ENCODE assay signal across 29 mouse cellular contexts in the genomic region with DNA sequence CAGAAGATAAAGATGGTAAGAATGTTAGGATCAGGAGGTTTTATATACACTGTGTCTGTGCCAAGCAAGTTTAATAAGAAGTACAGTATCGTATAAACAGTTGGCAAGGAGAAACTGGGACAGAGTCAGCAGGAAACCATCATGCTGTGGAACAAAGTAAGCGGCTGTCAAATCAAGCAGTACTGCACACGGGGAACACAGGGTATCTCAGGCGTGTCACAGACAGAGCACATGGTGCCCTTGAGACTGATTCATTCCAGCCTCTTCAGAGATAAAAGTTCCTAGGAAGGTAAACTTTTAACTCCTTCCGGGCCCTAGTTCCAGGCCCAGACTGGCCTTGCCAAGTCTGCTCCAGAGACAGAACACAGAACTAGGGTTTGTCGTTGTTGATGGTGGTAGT.
DNase-seq lines count a peak whose midpoint lies in the region; ATAC-seq lines count a peak whose summit lies in the region.
"Had no signal": no experiment of that assay in that cellular context is flagged by ENCODE, and none has a peak within 500 bp of the region (broad histone marks: within the 10 kb centered on the region; RNA-seq: fewer than 3 reads in every experiment).

No protein-coding gene starts in this region.

- ATAC-seq in hindbrain, embryonic 16.5 days: peak; percentile 58
- no peak for ATAC-seq in hindbrain, embryonic 12.5 days (ENCODE audit: low FRiP score)
- ATAC-seq in midbrain, embryonic 13.5 days: 0 out of 2 replicates have a peak, but pooled peaks have one; percentile 27
- ATAC-seq in neural tube, embryonic 15.5 days (ENCODE audit: low FRiP score): peak; percentile 62; the same call in 1 of the 2 replicates
- ATAC-seq: activated CD4-positive, CD25-positive, alpha-beta regulatory T cell, adult 4 months; intestine, embryonic 15.5 days; liver, embryonic 12.5 days; liver, postnatal 0 days had no signal

- 57% methylated on average over 6 of the region's 6 CpGs for WGBS in hindbrain, embryonic 16.5 days
- 71% methylated on average over 6 of the region's 6 CpGs for WGBS in hindbrain, embryonic 12.5 days
- 80% methylated on average over 6 of the region's 6 CpGs for WGBS in midbrain, embryonic 13.5 days
- 85% methylated on average over 6 of the region's 6 CpGs for WGBS in midbrain, embryonic 10.5 days
- 67% methylated on average over 6 of the region's 6 CpGs for WGBS in neural tube, embryonic 15.5 days

- H3K27me3 ChIP-seq in hindbrain, embryonic 16.5 days (replicated peaks; ENCODE audit: control insufficient read depth, insufficient read depth, low read length): no peaks in the 10 kb centered on the region
- no peaks in the 10 kb centered on the region for H3K27me3 ChIP-seq in hindbrain, embryonic 12.5 days
- no peaks in the 10 kb centered on the region for H3K27me3 ChIP-seq in midbrain, embryonic 13.5 days
- no peaks in the 10 kb centered on the region for H3K27me3 ChIP-seq in midbrain, embryonic 10.5 days (ENCODE audit: low read depth, poor library complexity, severe bottlenecking)
- no peaks in the 10 kb centered on the region for H3K27me3 ChIP-seq in neural tube, embryonic 15.5 days (replicated peaks)
- H3K27me3 ChIP-seq: CH12.LX; embryonic facial prominence, embryonic 13.5 days; heart, embryonic 15.5 days; intestine, embryonic 15.5 days; liver, embryonic 12.5 days; stomach, embryonic 15.5 days had no signal

- no peak overlapping the region for H3K4me2 ChIP-seq in hindbrain, embryonic 16.5 days (ENCODE audit: low read length)
- H3K4me2 ChIP-seq in hindbrain, embryonic 12.5 days (replicated peaks): no peak overlapping the region
- H3K4me2 ChIP-seq in midbrain, embryonic 13.5 days (replicated peaks): no peak overlapping the region
- no peak overlapping the region for H3K4me2 ChIP-seq in neural tube, embryonic 15.5 days
- H3K4me2 ChIP-seq: embryonic facial prominence, embryonic 13.5 days; heart, embryonic 15.5 days; hindbrain, embryonic 14.5 days; intestine, embryonic 15.5 days; liver, embryonic 12.5 days; stomach, embryonic 15.5 days had no signal

- no peaks in the 10 kb centered on the region; the same call in 1 of the 2 replicates for H3K4me1 ChIP-seq in hindbrain, embryonic 16.5 days (ENCODE audit: control insufficient read depth, insufficient read depth, low read depth, low read length)
- peaks cover 4% of the 10 kb centered on the region; the same call in 1 of the 2 replicates for H3K4me1 ChIP-seq in hindbrain, embryonic 12.5 days
- H3K4me1 ChIP-seq in midbrain, embryonic 13.5 days (replicated peaks): no peaks in the 10 kb centered on the region
- H3K4me1 ChIP-seq in midbrain, embryonic 10.5 days: no peaks in the 10 kb centered on the region
- H3K4me1 ChIP-seq in neural tube, embryonic 15.5 days: no peaks in the 10 kb centered on the region
- H3K4me1 ChIP-seq: embryonic facial prominence, embryonic 13.5 days; heart, embryonic 10.5 days; heart, embryonic 15.5 days; intestine, embryonic 15.5 days; liver, embryonic 12.5 days; stomach, embryonic 15.5 days had no signal

- no peak overlapping the region for H3K9ac ChIP-seq in hindbrain, embryonic 16.5 days (ENCODE audit: low read depth, low read length)
- no peak overlapping the region for H3K9ac ChIP-seq in hindbrain, embryonic 12.5 days
- no peak overlapping the region for H3K9ac ChIP-seq in midbrain, embryonic 13.5 days (replicated peaks)
- no peak overlapping the region for H3K9ac ChIP-seq in neural tube, embryonic 15.5 days (replicated peaks)
- H3K9ac ChIP-seq: embryonic facial prominence, embryonic 13.5 days; heart, embryonic 15.5 days; hindbrain, embryonic 14.5 days; intestine, embryonic 15.5 days; liver, embryonic 12.5 days; liver, postnatal 0 days; stomach, embryonic 15.5 days had no signal

- H3K4me3 ChIP-seq in hindbrain, embryonic 16.5 days (ENCODE audit: low read length): no peak overlapping the region
- H3K4me3 ChIP-seq in hindbrain, embryonic 12.5 days: no peak overlapping the region
- H3K4me3 ChIP-seq in midbrain, embryonic 13.5 days (replicated peaks): no peak overlapping the region
- no peak overlapping the region for H3K4me3 ChIP-seq in midbrain, embryonic 10.5 days
- no peak overlapping the region for H3K4me3 ChIP-seq in neural tube, embryonic 15.5 days (replicated peaks)
- H3K4me3 ChIP-seq: embryonic facial prominence, embryonic 13.5 days; forebrain, embryonic 10.5 days; heart, embryonic 10.5 days; heart, embryonic 15.5 days; intestine, embryonic 15.5 days; liver, embryonic 12.5 days; stomach, embryonic 15.5 days had no signal

- no peaks in the 10 kb centered on the region for H3K36me3 ChIP-seq in hindbrain, embryonic 16.5 days (ENCODE audit: control insufficient read depth, insufficient read depth, low read length)
- H3K36me3 ChIP-seq in hindbrain, embryonic 12.5 days: no peaks in the 10 kb centered on the region
- no peaks in the 10 kb centered on the region for H3K36me3 ChIP-seq in midbrain, embryonic 13.5 days
- H3K36me3 ChIP-seq in midbrain, embryonic 10.5 days: no peaks in the 10 kb centered on the region
- no peaks in the 10 kb centered on the region for H3K36me3 ChIP-seq in neural tube, embryonic 15.5 days
- H3K36me3 ChIP-seq: embryonic facial prominence, embryonic 13.5 days; forebrain, embryonic 10.5 days; heart, embryonic 10.5 days; heart, embryonic 15.5 days; intestine, embryonic 15.5 days; liver, embryonic 12.5 days; stomach, embryonic 15.5 days had no signal

- peak; percentile 6 for DNase-seq in adrenal gland, postnatal 14 days
- DNase-seq in adrenal gland, postnatal 4 days (ENCODE audit: low spot score in 2 of 2): no peak
- DNase-seq in midbrain, embryonic 10.5 days (ENCODE audit: low spot score): no peak
- DNase-seq in ovary, postnatal 14 days (ENCODE audit: low spot score): no peak
- DNase-seq: adrenal gland, adult 2 months; cerebellum, adult 11-12 months; cerebellum, adult 9-11 months; gastrocnemius, postnatal 14 days; heart, adult 11 months; kidney, adult 8-10 months; kidney, postnatal 4 days; left cerebral cortex, postnatal 4 days; liver, postnatal 0 days; lung, postnatal 36 days; right cerebral cortex, postnatal 14 days had no signal

- H3K27ac ChIP-seq in hindbrain, embryonic 16.5 days (ENCODE audit: low read depth, low read length): no peak overlapping the region
- no peak overlapping the region for H3K27ac ChIP-seq in hindbrain, embryonic 12.5 days
- no peak overlapping the region for H3K27ac ChIP-seq in midbrain, embryonic 13.5 days
- no peak overlapping the region for H3K27ac ChIP-seq in midbrain, embryonic 10.5 days (replicated peaks)
- no peak overlapping the region for H3K27ac ChIP-seq in neural tube, embryonic 15.5 days (replicated peaks)
- H3K27ac ChIP-seq: embryonic facial prominence, embryonic 13.5 days; forebrain, embryonic 10.5 days; heart, embryonic 10.5 days; heart, embryonic 15.5 days; hindbrain, embryonic 14.5 days; intestine, embryonic 15.5 days; liver, embryonic 12.5 days; stomach, embryonic 15.5 days had no signal

- no peaks in the 10 kb centered on the region for H3K9me3 ChIP-seq in hindbrain, embryonic 16.5 days (ENCODE audit: control insufficient read depth, low read length)
- H3K9me3 ChIP-seq in hindbrain, embryonic 12.5 days (replicated peaks): no peaks in the 10 kb centered on the region
- no peaks in the 10 kb centered on the region for H3K9me3 ChIP-seq in midbrain, embryonic 13.5 days
- no peaks in the 10 kb centered on the region for H3K9me3 ChIP-seq in midbrain, embryonic 10.5 days (replicated peaks)
- H3K9me3 ChIP-seq in neural tube, embryonic 15.5 days (replicated peaks): no peaks in the 10 kb centered on the region
- H3K9me3 ChIP-seq: embryonic facial prominence, embryonic 13.5 days; forebrain, embryonic 10.5 days; heart, embryonic 10.5 days; heart, embryonic 15.5 days; intestine, embryonic 15.5 days; liver, embryonic 12.5 days; stomach, embryonic 15.5 days had no signal
